Mouse (Mus musculus) limb, embryonic 13.5 days (tissue): ENCODE measurements around the gene Cyb561. TPM values are rescaled to one million over a fixed set of nuclear protein-coding genes. Genes with fewer than 3 reads are reported as not detected.

ENCODE experiments used
- ATAC-seq: fragments of 200-750 bp; cut with Nextera tagmentation; 2 replicates; pipeline ENCODE4 v1.8.0; 2017; ENCODE audit warnings: low read depth, moderate number of reproducible peaks, moderate TSS enrichment; ENCODE audit not compliant: low FRiP score
- H3K27ac ChIP-seq: fragments of 300-500 bp; sonication (generic); 2 replicates; pipeline ENCODE4 v1.5.1; 2015; ENCODE audit warnings: inconsistent platforms, mild to moderate bottlenecking, moderate library complexity
- H3K27me3 ChIP-seq: fragments of 300-500 bp; sonication (generic); 2 replicates; pipeline ENCODE4 v1.6.1; 2015; ENCODE audit warnings: mild to moderate bottlenecking, inconsistent platforms
- H3K36me3 ChIP-seq: fragments of 300-500 bp; sonication (generic); 2 replicates; pipeline ENCODE4 v1.6.1; 2015; ENCODE audit warnings: inconsistent platforms, mild to moderate bottlenecking, moderate library complexity
- H3K4me1 ChIP-seq: fragments of 300-500 bp; sonication (generic); 2 replicates; pipeline ENCODE4 v1.6.1; 2015; ENCODE audit warnings: inconsistent platforms
- H3K4me2 ChIP-seq: fragments of 300-500 bp; sonication (generic); replicated peaks from 2 replicates; pipeline ENCODE4 v1.6.1; 2015; ENCODE audit warnings: inconsistent platforms, mild to moderate bottlenecking, moderate library complexity
- H3K4me3 ChIP-seq: fragments of 300-500 bp; sonication (generic); 2 replicates; pipeline ENCODE4 v1.5.1; 2015; ENCODE audit warnings: moderate library complexity, mild to moderate bottlenecking, inconsistent platforms
- H3K9ac ChIP-seq: fragments of 300-500 bp; sonication (generic); 2 replicates; pipeline ENCODE4 v1.6.1; 2015; ENCODE audit warnings: mild to moderate bottlenecking, inconsistent platforms
- H3K9me3 ChIP-seq: fragments of 300-500 bp; sonication (generic); 2 replicates; pipeline ENCODE4 v1.6.1; 2016; ENCODE audit warnings: inconsistent platforms
- WGBS: fragments of 180-500 bp; shearing (Covaris S2); methylation state at CpG from one replicate; pipeline ENCODE4 v1.1.7; 2015; 5-methylcytosine and 5-hydroxymethylcytosine counted together
- polyA plus RNA-seq: library from polyadenylated mRNA; unstranded; fragments of >200 nt; fragmentation: Nextera tagmentation; extraction: Ambion mirVana; gene quantifications from 2 replicates; pipeline ENCODE4 v1.2.1, GENCODE M21; 2015

The Cyb561 gene
- polyA plus RNA-seq, 1 experiment from 2014 or later = 10.5 TPM

DNA sequence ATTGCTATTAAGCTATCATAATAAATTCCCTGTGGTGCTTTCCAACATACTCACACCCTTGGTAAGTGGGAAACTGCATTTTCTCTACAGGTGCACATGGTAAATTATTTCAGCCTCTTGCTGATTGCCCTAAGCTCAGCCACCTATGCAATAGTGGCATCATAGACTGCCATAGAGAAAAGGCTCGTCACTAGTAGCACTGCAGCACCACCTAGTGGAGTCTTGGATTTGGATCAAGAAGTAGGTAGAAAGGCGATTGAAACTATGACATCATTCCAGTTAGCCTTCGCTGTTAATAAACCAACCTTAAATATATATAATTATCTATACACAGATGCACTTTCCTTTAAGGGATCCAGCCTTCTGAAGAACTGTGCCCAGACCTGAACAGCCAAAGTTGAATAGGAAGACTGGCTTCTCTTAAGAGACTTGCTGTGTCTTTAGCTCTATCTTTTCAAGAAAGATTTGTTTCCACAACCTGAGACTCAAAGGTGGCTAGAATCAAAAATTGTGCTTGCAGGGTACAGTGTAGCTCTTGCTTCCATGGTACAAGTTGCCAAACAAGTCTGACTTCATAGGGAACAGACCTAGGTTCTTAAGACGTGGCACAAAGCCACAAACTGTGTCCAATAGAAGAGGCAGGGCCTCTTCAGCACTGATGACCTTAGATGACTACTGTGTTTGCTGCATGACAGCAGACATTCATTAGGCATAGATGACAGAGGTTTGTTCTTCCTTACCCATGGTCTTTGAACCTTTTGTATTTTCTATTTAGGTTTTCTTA, 41.4 kb downstream of the Cyb561 start:
- 36% methylated on average over 4 of the region's 4 CpGs for WGBS
- ATAC-seq = no peak
- peaks cover 25% of the 10 kb centered on the region for H3K36me3 ChIP-seq
- H3K27ac ChIP-seq = no peak overlapping the region
- no peaks in the 10 kb centered on the region for H3K4me1 ChIP-seq
- no peaks in the 10 kb centered on the region for H3K27me3 ChIP-seq
- no peak overlapping the region for H3K9ac ChIP-seq
- H3K9me3 ChIP-seq = no peaks in the 10 kb centered on the region
- no peak overlapping the region for H3K4me3 ChIP-seq
- no peak overlapping the region for H3K4me2 ChIP-seq

DNA sequence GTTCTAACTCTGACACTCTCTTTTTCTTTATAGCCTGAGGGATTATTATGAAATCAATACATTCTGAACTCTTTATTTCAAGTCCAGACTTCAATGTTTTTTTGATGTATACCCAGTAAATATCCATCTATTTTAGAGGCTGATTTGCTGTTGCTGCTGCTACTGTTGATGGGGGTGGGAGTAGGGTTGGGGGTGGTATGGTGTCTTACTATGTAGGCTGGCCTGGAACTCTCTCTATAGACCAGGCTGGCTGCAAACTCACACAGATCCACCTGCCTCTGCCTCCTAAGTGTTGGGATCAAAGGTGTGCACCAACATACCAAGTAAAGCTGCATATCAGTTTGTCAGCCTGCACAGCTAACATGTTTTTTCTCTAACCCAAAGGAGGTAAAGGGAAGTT, 42.0 kb downstream of the Cyb561 start:
- no peak overlapping the region for H3K4me2 ChIP-seq
- H3K27ac ChIP-seq = no peak overlapping the region
- H3K9me3 ChIP-seq = no peaks in the 10 kb centered on the region
- H3K9ac ChIP-seq = no peak overlapping the region
- peaks cover 20% of the 10 kb centered on the region for H3K36me3 ChIP-seq
- ATAC-seq = no peak
- no peaks in the 10 kb centered on the region for H3K4me1 ChIP-seq
- no peaks in the 10 kb centered on the region for H3K27me3 ChIP-seq
- no peak overlapping the region for H3K4me3 ChIP-seq

DNA sequence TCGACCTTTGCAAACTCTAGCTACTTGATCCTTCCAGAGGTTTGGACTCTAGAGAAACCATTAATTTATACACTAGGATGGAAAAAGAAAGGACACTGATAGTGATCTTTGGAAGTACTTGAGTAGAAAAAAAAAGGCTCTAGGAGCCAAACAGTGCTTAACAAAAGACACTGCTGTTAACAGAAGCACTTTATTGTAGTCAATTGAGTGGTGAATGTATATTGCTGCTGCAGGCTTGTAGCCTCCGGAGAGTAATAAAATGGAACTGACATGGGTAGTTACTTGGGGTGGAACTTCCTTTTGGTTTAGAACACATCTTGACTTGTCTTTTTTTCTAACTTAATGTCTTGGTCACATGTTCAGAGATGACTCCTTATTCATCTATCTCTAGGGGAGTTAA, 43.5 kb downstream of the Cyb561 start:
- H3K4me2 ChIP-seq = no peak overlapping the region
- H3K27me3 ChIP-seq = no peaks in the 10 kb centered on the region
- 62% methylated on average over 2 of the region's 2 CpGs for WGBS
- peaks cover 20% of the 10 kb centered on the region for H3K36me3 ChIP-seq
- no peak overlapping the region for H3K4me3 ChIP-seq
- no peak overlapping the region for H3K9ac ChIP-seq
- H3K4me1 ChIP-seq = no peaks in the 10 kb centered on the region
- H3K27ac ChIP-seq = no peak overlapping the region
- ATAC-seq = no peak
- no peaks in the 10 kb centered on the region for H3K9me3 ChIP-seq

DNA sequence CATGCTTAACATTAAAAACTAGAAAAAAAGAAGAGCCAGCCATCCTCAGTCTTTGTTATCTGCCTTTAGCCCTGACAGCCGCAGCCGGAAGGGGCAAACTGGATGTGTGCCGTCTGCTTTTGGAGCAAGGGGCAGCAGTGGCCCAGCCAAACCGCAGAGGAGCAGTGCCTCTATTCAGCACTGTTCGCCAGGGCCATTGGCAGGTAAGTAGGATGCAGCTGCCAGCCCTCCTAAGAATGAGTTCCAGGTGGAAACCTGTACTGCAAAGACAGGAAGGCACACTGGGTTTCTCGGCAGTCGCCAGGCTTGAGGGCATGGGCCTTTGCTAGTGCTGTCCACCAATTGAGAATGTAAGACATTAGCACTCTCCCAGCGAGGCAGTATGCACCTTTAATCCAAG, 44.2 kb downstream of the Cyb561 start:
- 85% methylated on average over 8 of the region's 8 CpGs for WGBS
- Histone ChIP-seq H3K9me3 (no peaks in the 10 kb centered on the region), H3K4me1 (no peaks in the 10 kb centered on the region), H3K27me3 (no peaks in the 10 kb centered on the region), H3K27ac (no peak overlapping the region), H3K36me3 (peaks cover 27% of the 10 kb centered on the region), H3K9ac (no peak overlapping the region), H3K4me3 (no peak overlapping the region), H3K4me2 (no peak overlapping the region)
- ATAC-seq = no peak

DNA sequence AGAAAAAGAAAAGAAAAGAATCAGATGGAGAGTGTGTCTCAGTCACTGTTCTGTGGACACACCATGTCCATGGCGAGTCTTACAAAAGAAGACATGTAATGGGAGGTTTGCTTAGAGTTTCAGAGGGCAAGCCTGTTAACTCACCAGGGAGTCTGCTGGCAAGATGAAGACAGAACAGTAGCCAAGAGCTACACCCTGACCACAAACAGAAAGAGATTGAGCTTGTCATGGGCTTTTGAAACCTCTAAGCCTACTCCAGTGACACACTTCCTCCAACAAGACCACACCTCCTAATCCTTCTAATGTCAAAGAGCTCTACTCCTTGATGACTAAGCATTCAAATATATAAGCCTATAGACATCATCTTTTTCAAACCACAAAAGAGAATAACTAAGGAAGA, 45.8 kb downstream of the Cyb561 start:
- Histone ChIP-seq H3K27ac (no peak overlapping the region), H3K4me3 (no peak overlapping the region), H3K4me1 (no peaks in the 10 kb centered on the region), H3K36me3 (peaks cover 19% of the 10 kb centered on the region), H3K27me3 (no peaks in the 10 kb centered on the region), H3K9ac (no peak overlapping the region), H3K4me2 (no peak overlapping the region), H3K9me3 (no peaks in the 10 kb centered on the region)
- 91% methylated on average over 1 of the region's 1 CpGs for WGBS
- no peak for ATAC-seq

DNA sequence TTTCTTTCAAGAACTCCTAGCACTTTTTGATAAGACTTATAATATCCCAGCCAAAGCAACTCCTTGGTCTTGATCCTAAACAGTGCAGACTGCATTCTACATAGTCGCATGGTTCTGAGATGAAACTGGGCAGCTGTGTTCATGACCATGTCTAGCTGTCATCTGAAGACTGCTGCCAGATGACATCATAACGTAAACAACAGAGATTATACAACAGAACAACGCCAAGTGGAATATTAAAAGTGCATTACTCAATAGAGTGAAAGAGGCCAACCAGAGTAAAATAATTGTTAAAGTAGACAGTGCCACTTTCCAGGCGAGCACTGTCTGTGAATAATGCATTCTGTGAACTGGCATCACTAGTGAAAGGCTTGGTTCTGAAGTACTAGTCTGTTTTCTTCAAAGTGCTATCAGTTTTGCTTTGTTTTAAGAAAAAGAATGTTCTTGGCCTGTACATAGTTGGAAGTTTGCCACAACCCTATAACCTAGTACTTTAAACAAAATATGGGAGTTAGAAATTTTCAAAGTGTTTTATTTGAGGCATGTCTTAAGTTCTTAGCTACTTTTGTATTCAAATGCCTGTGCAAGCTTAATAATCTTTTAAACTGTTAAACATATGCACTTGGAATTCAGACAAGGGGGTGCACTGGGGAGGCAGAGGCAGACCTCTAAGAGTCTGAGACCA, 47.5 kb downstream of the Cyb561 start:
- no peak overlapping the region for H3K4me3 ChIP-seq
- H3K9ac ChIP-seq = no peak overlapping the region
- no peaks in the 10 kb centered on the region for H3K27me3 ChIP-seq
- H3K4me2 ChIP-seq = no peak overlapping the region
- WGBS = 71% methylated on average over 4 of the region's 4 CpGs
- H3K36me3 ChIP-seq = peaks cover 18% of the 10 kb centered on the region
- no peak for ATAC-seq
- H3K27ac ChIP-seq = no peak overlapping the region
- no peaks in the 10 kb centered on the region for H3K9me3 ChIP-seq
- no peaks in the 10 kb centered on the region for H3K4me1 ChIP-seq

DNA sequence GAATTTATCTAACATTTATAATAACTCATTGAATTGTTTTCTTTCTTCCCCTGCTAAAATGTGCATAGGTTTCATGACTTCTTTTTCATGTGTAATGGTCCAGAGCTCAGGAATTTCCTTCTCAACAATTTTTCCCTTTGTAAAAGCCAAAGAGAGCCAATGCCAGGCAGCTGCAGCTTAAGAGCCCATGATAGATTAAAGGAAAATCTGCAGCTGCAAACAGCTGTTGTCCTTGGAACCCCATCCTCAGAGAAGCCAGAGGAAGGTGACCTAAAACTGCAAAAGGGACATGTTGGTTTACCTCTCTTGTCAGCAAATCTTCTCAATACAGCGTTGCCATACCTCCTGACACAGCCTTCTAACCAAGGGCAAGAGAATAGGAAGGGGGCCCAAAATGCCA, 50.2 kb downstream of the Cyb561 start:
- no peak overlapping the region for H3K9ac ChIP-seq
- no peak overlapping the region for H3K4me3 ChIP-seq
- 89% methylated on average over 1 of the region's 1 CpGs for WGBS
- no peaks in the 10 kb centered on the region for H3K9me3 ChIP-seq
- peaks cover 22% of the 10 kb centered on the region for H3K36me3 ChIP-seq
- no peaks in the 10 kb centered on the region for H3K27me3 ChIP-seq
- no peaks in the 10 kb centered on the region for H3K4me1 ChIP-seq
- H3K27ac ChIP-seq = no peak overlapping the region
- H3K4me2 ChIP-seq = no peak overlapping the region
- ATAC-seq = no peak

DNA sequence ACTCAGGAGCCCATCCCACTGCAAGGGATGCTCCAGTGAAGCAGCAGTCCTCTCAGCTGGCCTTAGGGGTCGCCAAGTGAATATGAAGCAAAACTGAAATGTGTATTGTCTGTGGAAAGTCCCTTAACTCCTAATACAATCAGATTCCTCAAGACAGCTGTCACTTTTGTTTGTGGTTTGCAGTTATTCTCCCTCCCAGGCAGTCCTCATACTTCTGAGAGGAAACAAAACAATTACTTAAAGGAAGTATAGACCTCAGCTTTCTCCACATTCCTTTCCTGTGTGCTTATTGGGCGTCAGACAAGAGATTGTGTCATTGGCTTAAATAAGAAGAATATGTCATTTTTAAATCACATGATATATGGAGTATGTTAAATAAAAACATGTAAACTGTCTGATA, 51.6 kb downstream of the Cyb561 start:
- Histone ChIP-seq H3K4me2 (no peak overlapping the region), H3K27me3 (no peaks in the 10 kb centered on the region), H3K9me3 (no peaks in the 10 kb centered on the region), H3K27ac (no peak overlapping the region), H3K4me3 (no peak overlapping the region), H3K9ac (no peak overlapping the region), H3K4me1 (no peaks in the 10 kb centered on the region), H3K36me3 (peaks cover 22% of the 10 kb centered on the region)
- 73% methylated on average over 2 of the region's 2 CpGs for WGBS
- ATAC-seq = no peak

DNA sequence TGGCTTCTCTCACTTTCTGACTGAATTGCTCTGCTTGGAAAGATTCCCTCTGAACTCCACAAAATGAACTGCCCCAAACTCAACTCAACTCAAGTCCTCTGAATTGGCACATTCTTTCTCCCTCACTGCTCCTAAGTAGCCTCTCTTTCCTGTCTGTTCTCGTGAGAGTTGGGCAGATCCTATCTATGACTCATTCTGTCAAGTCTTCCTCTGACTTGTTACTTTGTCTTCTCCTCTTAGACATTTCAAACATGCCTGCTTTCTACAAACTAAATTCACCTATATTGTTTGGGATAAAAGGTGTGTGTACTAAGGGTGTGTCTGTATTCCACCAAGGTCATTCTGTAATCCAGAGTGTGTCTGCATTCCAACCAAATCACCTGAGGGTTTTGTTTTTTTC, 54.0 kb downstream of the Cyb561 start:
- peaks cover 15% of the 10 kb centered on the region for H3K36me3 ChIP-seq
- no peak overlapping the region for H3K27ac ChIP-seq
- ATAC-seq = no peak
- no peak overlapping the region for H3K9ac ChIP-seq
- WGBS = 63% methylated on average over 1 of the region's 1 CpGs
- no peaks in the 10 kb centered on the region for H3K4me1 ChIP-seq
- no peaks in the 10 kb centered on the region for H3K9me3 ChIP-seq
- no peaks in the 10 kb centered on the region for H3K27me3 ChIP-seq
- H3K4me3 ChIP-seq = no peak overlapping the region
- H3K4me2 ChIP-seq = no peak overlapping the region

DNA sequence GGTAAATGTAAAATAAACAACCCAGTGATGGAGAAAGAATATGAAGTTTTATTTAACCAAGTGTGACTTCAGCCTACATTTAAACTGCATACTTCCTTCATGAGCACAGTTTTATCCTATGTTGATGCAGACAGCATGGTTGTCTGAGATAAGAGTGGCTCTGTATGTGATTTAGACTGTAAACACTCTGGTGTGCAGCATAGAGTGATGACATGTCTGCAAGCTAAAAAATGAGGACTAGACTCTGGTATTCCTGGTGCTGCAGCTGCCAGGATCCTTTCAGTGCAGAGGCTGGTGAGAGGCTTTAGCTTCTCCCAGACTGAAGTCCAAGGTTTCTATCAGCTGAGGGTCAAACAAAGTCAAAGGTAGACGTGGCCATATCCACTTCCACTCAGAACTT, 65.9 kb downstream of the Cyb561 start:
- H3K4me1 ChIP-seq = no peaks in the 10 kb centered on the region
- H3K36me3 ChIP-seq = 0 out of 2 replicates have a peak, but pooled peaks cover 3% of the 10 kb centered on the region
- H3K27ac ChIP-seq = no peak overlapping the region
- no peak for ATAC-seq
- WGBS = 76% methylated on average over 1 of the region's 1 CpGs
- no peaks in the 10 kb centered on the region for H3K9me3 ChIP-seq
- H3K4me3 ChIP-seq = no peak overlapping the region
- H3K27me3 ChIP-seq = no peaks in the 10 kb centered on the region
- no peak overlapping the region for H3K4me2 ChIP-seq
- no peak overlapping the region for H3K9ac ChIP-seq

DNA sequence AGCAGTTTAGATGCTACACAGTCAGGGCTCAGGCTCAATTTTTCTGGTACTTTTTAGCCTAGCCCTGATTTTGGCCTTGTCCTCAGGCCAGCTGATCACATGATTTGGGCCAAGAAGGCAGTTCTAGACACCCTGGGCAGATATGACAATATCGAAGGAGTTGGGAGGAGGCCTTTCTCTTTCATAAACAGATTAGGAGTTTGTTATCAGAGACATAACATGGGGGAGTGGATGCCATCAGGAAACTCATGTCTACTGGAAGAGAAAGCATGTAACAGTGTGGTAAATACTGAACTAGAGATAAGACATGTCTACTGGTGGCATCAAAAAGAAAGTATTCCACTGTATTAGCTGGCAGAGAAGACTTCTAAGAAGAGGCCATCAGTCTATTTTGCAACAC, 67.6 kb downstream of the Cyb561 start:
- Histone ChIP-seq H3K27ac (no peak overlapping the region), H3K27me3 (no peaks in the 10 kb centered on the region), H3K9ac (no peak overlapping the region), H3K9me3 (no peaks in the 10 kb centered on the region), H3K36me3 (0 out of 2 replicates have a peak, but pooled peaks cover 3% of the 10 kb centered on the region), H3K4me2 (no peak overlapping the region), H3K4me3 (no peak overlapping the region), H3K4me1 (no peaks in the 10 kb centered on the region)
- 95% methylated on average over 1 of the region's 1 CpGs for WGBS
- ATAC-seq = no peak
